Mouse (Mus musculus) spleen, adult 2 months (tissue): ENCODE results near the gene Mib2.

Experiments
- CTCF ChIP-seq: fragments of 200-500 bp; IDR thresholded peaks from 2 replicates; pipeline ENCODE4 v1.5.1; 2011; ENCODE audit warnings: mild to moderate bottlenecking, inconsistent platforms; ENCODE audit not compliant: insufficient read depth, insufficient read length, insufficient replicate concordance; ENCODE audit errors: extremely low read depth
- POLR2A ChIP-seq: fragments of 200-500 bp; IDR thresholded peaks from 2 replicates; pipeline ENCODE4 v1.6.1; 2011; ENCODE audit warnings: low read depth, low read length, inconsistent platforms

DNA sequence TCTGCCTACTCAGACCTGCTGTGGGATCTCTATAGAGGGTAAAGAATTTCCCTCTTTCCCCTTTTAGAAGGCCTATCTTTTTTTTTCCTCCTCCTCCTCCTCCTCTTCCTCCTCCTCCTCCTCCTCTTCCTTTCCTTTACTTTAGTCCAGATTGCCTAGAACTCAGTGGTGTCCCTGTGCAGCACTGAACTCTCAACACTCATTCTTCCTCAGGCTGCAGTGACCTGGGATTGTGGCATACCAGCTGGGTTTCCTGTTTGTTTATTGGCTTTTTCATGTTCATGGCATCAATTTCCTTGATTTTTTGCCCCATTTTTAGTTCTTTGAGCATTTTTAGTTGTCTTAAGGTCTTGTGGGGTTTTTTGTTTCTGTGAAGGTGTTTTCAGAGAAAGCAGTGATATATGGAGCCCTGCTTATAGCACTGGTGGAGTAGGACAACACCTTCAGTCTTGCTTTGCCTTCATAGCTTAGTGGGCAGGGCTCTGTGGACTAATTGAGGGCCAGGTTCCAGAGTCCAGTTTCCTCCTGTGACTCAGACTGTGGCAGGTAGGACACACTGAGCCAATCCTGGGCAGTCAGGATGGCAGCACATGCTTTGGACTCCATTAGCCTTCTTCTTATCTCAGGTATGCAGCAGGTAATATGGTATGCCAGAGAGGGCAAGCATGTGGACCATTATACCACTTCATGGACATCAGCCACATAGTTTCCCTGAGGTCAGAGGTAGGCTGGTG, 33.1 kb downstream of the Mib2 start:
- TF ChIP-seq CTCF (no peak), POLR2A (no peak)
